Mouse (Mus musculus) kidney, embryonic 14.5 days (tissue): ENCODE measurements around the gene Dnmt3a. TPM values are rescaled to one million over a fixed set of nuclear protein-coding genes. Genes with fewer than 3 reads are reported as not detected.

Experiments
- ATAC-seq: fragments of 200-750 bp; cut with Nextera tagmentation; 2 replicates; pipeline ENCODE4 v1.8.0; 2017; ENCODE audit warnings: moderate number of reproducible peaks, mild to moderate bottlenecking, moderate TSS enrichment, moderate library complexity; ENCODE audit not compliant: low FRiP score, low TSS enrichment
- H3K27ac ChIP-seq: fragments of 300-500 bp; sonication (generic); 2 replicates; pipeline ENCODE4 v1.5.1; 2014; ENCODE audit warnings: low read depth, mild to moderate bottlenecking, low read length, moderate library complexity, mixed read lengths
- H3K27me3 ChIP-seq: fragments of 300-500 bp; sonication (generic); 2 replicates; pipeline ENCODE4 v1.6.1; 2014; ENCODE audit warnings: mild to moderate bottlenecking, low read length; ENCODE audit not compliant: control insufficient read depth, insufficient read depth
- H3K36me3 ChIP-seq: fragments of 300-500 bp; sonication (generic); 2 replicates; pipeline ENCODE4 v1.6.1; 2014; ENCODE audit warnings: low read length, mixed read lengths; ENCODE audit not compliant: control insufficient read depth, insufficient read depth
- H3K4me1 ChIP-seq: fragments of 300-500 bp; sonication (generic); 2 replicates; pipeline ENCODE4 v1.6.1; 2014; ENCODE audit warnings: low read length, mixed read lengths; ENCODE audit not compliant: control insufficient read depth, insufficient read depth
- H3K4me2 ChIP-seq: fragments of 300-500 bp; sonication (generic); replicated peaks from 2 replicates; pipeline ENCODE4 v1.6.1; 2014; ENCODE audit warnings: low read depth, mild to moderate bottlenecking, low read length
- H3K4me3 ChIP-seq: fragments of 300-500 bp; sonication (generic); 2 replicates; pipeline ENCODE4 v1.5.1; 2014; ENCODE audit warnings: mild to moderate bottlenecking, low read length
- H3K9ac ChIP-seq: fragments of 300-500 bp; sonication (generic); 2 replicates; pipeline ENCODE4 v1.6.1; 2014; ENCODE audit warnings: low read depth, mild to moderate bottlenecking, low read length, moderate library complexity
- H3K9me3 ChIP-seq: fragments of 300-500 bp; sonication (generic); 2 replicates; pipeline ENCODE4 v1.6.1; 2016; ENCODE audit warnings: low read length; ENCODE audit not compliant: control insufficient read depth
- WGBS: fragments of 180-500 bp; shearing (Covaris S2); extraction: QIAGEN DNeasy Blood & Tissue Kit; methylation state at CpG from one replicate; pipeline ENCODE4 v1.1.7; 2014; 5-methylcytosine and 5-hydroxymethylcytosine counted together
- polyA plus RNA-seq: library from polyadenylated mRNA; unstranded; fragments of >200 nt; fragmentation: Nextera tagmentation; extraction: Ambion mirVana; gene quantifications from 2 replicates; pipeline ENCODE4 v1.2.1, GENCODE M21; 2014

The Dnmt3a gene
- polyA plus RNA-seq, 1 experiment from 2014 or later: 87.9 TPM

GRCm38 (mm10) chr12:3768391-3768790 lies 37.4 kb upstream of the Dnmt3a start:
- 0 out of 2 replicates have a peak, but pooled peaks cover 6% of the 10 kb centered on the region for H3K4me1 ChIP-seq
- no peaks in the 10 kb centered on the region for H3K9me3 ChIP-seq
- H3K27ac ChIP-seq: no peak overlapping the region
- H3K27me3 ChIP-seq: no peaks in the 10 kb centered on the region
- 87% methylated on average over 4 of the region's 4 CpGs for WGBS
- no peak overlapping the region for H3K9ac ChIP-seq
- no peak overlapping the region for H3K4me3 ChIP-seq
- no peak for ATAC-seq
- H3K36me3 ChIP-seq: peaks cover 3% of the 10 kb centered on the region; the same call in 1 of the 2 replicates
- no peak overlapping the region for H3K4me2 ChIP-seq

DNA sequence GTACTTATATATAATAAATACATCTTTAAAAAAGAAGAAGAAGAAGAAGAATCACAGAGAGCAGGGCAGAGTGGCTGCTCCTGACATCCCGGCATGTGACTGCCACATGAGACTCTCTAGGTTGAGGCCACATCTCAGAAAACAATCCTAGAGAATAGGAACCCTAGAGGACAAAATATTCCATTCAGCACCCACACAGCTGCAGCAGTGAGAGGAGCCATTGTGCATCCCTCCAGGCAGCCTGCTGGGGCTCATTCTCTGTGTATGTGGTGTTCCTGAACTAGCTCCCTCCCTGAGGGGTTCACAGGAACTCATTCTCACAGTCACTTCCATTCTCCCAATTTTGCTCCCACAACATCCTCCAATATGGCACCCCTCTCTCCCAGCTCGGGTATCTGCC lies 35.3 kb upstream of the Dnmt3a start:
- Histone ChIP-seq H3K4me3 (no peak overlapping the region), H3K36me3 (peaks cover 3% of the 10 kb centered on the region; the same call in 1 of the 2 replicates), H3K4me1 (0 out of 2 replicates have a peak, but pooled peaks cover 6% of the 10 kb centered on the region), H3K27me3 (no peaks in the 10 kb centered on the region), H3K9ac (no peak overlapping the region), H3K27ac (no peak overlapping the region), H3K4me2 (no peak overlapping the region), H3K9me3 (no peaks in the 10 kb centered on the region)
- ATAC-seq: no peak
- WGBS: 91% methylated on average over 2 of the region's 2 CpGs

GRCm38 (mm10) chr12:3771080-3771479 lies 34.7 kb upstream of the Dnmt3a start:
- H3K4me3 ChIP-seq: no peak overlapping the region
- H3K9me3 ChIP-seq: no peaks in the 10 kb centered on the region
- H3K36me3 ChIP-seq: peaks cover 6% of the 10 kb centered on the region; the same call in 1 of the 2 replicates
- no peak overlapping the region for H3K27ac ChIP-seq
- H3K4me1 ChIP-seq: 0 out of 2 replicates have a peak, but pooled peaks cover 6% of the 10 kb centered on the region
- H3K27me3 ChIP-seq: no peaks in the 10 kb centered on the region
- 85% methylated on average over 2 of the region's 2 CpGs for WGBS
- no peak overlapping the region for H3K9ac ChIP-seq
- no peak overlapping the region for H3K4me2 ChIP-seq
- ATAC-seq: no peak

DNA sequence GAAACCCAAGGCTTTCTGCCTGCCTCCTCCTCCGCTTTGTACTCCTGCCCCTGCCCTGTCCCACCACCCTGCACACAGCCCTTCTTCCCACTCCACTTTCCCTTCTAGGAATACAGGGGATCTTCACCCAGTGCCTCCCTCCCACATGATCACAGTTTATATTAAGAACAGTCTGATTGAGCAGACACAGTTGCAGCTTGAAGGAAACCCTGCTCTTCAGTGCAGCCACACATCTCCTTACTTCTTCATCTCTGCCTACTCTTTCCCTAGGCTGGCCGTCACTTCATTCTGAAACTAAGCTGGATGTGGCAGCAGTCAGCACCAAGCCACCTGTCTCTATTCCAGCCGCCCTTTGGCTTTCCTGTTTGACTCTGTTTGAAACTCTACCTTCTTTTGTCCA lies 32.2 kb upstream of the Dnmt3a start:
- no peak for ATAC-seq
- Histone ChIP-seq H3K27ac (no peak overlapping the region), H3K36me3 (peaks cover 6% of the 10 kb centered on the region; the same call in 1 of the 2 replicates), H3K9me3 (no peaks in the 10 kb centered on the region), H3K27me3 (no peaks in the 10 kb centered on the region), H3K4me3 (no peak overlapping the region), H3K9ac (no peak overlapping the region), H3K4me2 (no peak overlapping the region), H3K4me1 (peaks cover 6% of the 10 kb centered on the region; the same call in 1 of the 2 replicates)
- WGBS: 80% methylated on average over 3 of the region's 3 CpGs

DNA sequence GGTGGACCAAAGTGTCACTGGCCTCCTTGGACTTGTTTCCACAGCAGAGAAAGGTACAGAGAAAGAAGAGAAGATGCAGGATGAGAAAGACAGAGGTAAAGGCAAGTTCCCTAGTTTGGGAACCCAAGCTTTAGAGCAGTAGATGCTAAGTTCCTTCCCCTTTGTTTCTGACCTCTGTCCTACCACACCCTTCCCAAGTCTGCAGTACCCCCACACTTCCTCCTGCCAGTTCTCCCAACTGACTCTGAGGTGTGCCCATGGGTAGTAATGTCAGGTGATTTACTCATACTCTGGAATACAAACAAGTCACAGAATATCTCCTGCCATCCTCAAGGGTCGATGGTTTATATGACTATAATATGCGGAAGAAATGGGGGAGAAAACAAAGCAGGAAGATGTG lies 29.8 kb upstream of the Dnmt3a start:
- Histone ChIP-seq H3K27ac (no peak overlapping the region), H3K27me3 (no peaks in the 10 kb centered on the region), H3K9me3 (no peaks in the 10 kb centered on the region), H3K4me3 (no peak overlapping the region), H3K4me2 (no peak overlapping the region), H3K9ac (no peak overlapping the region), H3K36me3 (peaks cover 4% of the 10 kb centered on the region; the same call in 1 of the 2 replicates), H3K4me1 (peaks cover 28% of the 10 kb centered on the region)
- 95% methylated on average over 2 of the region's 2 CpGs for WGBS
- no peak for ATAC-seq

GRCm38 (mm10) chr12:3777682-3778081 lies 28.1 kb upstream of the Dnmt3a start:
- no peak for ATAC-seq
- Histone ChIP-seq H3K4me1 (peaks cover 43% of the 10 kb centered on the region), H3K27me3 (no peaks in the 10 kb centered on the region), H3K9ac (no peak overlapping the region), H3K9me3 (no peaks in the 10 kb centered on the region), H3K4me2 (no peak overlapping the region), H3K27ac (peak overlapping the region; percentile 18; the same call in 1 of the 2 replicates), H3K36me3 (peaks cover 4% of the 10 kb centered on the region; the same call in 1 of the 2 replicates), H3K4me3 (no peak overlapping the region)
- WGBS: 71% methylated on average over 5 of the region's 5 CpGs

DNA sequence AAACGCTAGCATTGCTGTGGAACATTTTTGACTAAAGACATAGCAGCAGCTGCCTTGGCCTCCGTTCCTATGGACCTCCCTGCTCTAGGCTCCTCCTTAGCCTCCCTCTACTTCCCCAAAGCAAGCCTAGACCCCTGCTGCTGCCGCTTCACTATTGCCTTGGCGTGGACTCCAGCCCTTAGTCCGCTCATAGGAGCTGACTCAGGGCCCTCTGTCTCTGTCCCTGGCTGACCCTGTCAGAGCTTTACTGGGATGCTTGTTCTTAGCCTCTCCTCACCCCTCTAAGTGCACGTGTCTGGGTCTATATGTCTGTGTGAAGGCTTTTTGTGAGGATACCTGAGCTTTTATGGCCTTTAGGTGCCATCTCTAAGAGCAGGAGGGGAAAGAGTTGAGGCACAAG lies 27.5 kb upstream of the Dnmt3a start:
- H3K27me3 ChIP-seq: no peaks in the 10 kb centered on the region
- H3K27ac ChIP-seq: peak overlapping the region; percentile 18; the same call in 1 of the 2 replicates
- no peak overlapping the region for H3K9ac ChIP-seq
- 80% methylated on average over 6 of the region's 6 CpGs for WGBS
- H3K4me1 ChIP-seq: peaks cover 45% of the 10 kb centered on the region
- peaks cover 4% of the 10 kb centered on the region; the same call in 1 of the 2 replicates for H3K36me3 ChIP-seq
- no peak overlapping the region for H3K4me3 ChIP-seq
- H3K9me3 ChIP-seq: no peaks in the 10 kb centered on the region
- no peak for ATAC-seq
- no peak overlapping the region for H3K4me2 ChIP-seq

DNA sequence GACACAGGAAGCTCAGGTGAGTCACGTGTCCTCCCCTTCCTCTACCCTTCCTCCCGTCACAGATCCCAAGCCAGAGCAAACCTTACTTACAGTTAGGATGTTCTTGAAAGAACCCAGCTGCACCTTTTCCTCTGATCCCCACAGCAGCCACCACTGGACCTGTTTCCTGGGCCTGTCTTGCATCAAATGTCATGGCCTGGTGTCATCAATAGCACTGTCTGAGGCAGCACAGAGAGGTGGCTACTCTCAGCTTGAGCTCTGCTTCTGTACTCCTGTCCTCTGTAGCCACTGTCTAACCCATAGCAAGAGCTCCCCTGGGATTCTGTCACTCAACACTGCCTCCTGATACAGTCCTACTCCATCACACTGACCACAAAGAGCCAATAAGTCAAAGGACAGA lies 26.2 kb upstream of the Dnmt3a start:
- 77% methylated on average over 2 of the region's 2 CpGs for WGBS
- H3K4me1 ChIP-seq: peaks cover 52% of the 10 kb centered on the region
- 0 out of 2 replicates have a peak, but pooled peaks cover 4% of the 10 kb centered on the region for H3K36me3 ChIP-seq
- H3K4me3 ChIP-seq: no peak overlapping the region
- no peaks in the 10 kb centered on the region for H3K27me3 ChIP-seq
- H3K4me2 ChIP-seq: no peak overlapping the region
- no peaks in the 10 kb centered on the region for H3K9me3 ChIP-seq
- no peak overlapping the region; the same call in 1 of the 2 replicates for H3K27ac ChIP-seq
- no peak overlapping the region for H3K9ac ChIP-seq
- ATAC-seq: no peak

- no peaks in the 10 kb centered on the region for H3K9me3 ChIP-seq
- WGBS: 10% methylated on average over 8 of the region's 8 CpGs
- peak; percentile 58 for ATAC-seq
- no peak overlapping the region for H3K4me3 ChIP-seq
- peak overlapping the region; percentile 87 for H3K27ac ChIP-seq
- no peak overlapping the region for H3K4me2 ChIP-seq
- H3K4me1 ChIP-seq: peaks cover 52% of the 10 kb centered on the region
- H3K36me3 ChIP-seq: 0 out of 2 replicates have a peak, but pooled peaks cover 4% of the 10 kb centered on the region
- no peaks in the 10 kb centered on the region for H3K27me3 ChIP-seq
- no peak overlapping the region for H3K9ac ChIP-seq
Observed at GRCm38 (mm10) chr12:3780405-3780891, 25.4 kb upstream of the Dnmt3a start.
